21 mouse cellular contexts compared by ENCODE assay signal in the genomic region with DNA sequence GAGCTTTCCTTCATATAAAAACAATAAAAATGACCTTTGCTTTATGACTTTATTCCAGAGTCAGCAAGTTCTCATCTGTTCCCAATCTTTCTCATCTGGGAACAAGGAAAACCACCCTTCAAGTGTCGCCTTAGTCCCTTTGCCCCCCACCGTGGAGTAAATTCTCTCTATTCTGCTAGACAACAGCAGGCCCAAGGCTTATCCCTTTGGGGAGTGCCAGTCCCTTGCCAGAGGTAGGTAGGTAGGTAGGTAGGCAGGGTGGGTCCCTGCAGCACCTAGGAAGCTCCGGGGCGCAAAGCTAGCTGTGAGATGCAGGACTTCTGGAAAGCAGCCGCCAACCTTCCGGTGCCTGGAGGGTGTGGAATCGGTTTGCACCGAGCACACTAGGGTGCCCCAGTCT. TPM values are rescaled to one million over a fixed set of nuclear protein-coding genes. Genes with fewer than 3 reads are reported as not detected.
A peak's percentile ranks its signal among the peaks of the same experiment; 100 is the strongest.
DNase-seq lines count a peak whose midpoint lies in the region; ATAC-seq and TF ChIP-seq lines count a peak whose summit lies in the region.
"Had no signal": no experiment of that assay in that cellular context is flagged by ENCODE, and none has a peak within 500 bp of the region (broad histone marks: within the 10 kb centered on the region; RNA-seq: fewer than 3 reads in every experiment).

No protein-coding gene starts in this region.

- 1% methylated on average over 8 of the region's 8 CpGs for WGBS in heart, postnatal 0 days
- WGBS in heart, embryonic 12.5 days: 2% methylated on average over 8 of the region's 8 CpGs
- WGBS in embryonic facial prominence, embryonic 10.5 days: 2% methylated on average over 8 of the region's 8 CpGs
- 2% methylated on average over 8 of the region's 8 CpGs for WGBS in limb, embryonic 13.5 days
- WGBS in kidney, embryonic 14.5 days: 1% methylated on average over 8 of the region's 8 CpGs

- H3K4me1 ChIP-seq in heart, postnatal 0 days (ENCODE audit: control insufficient read depth, insufficient read depth): no peaks in the 10 kb centered on the region
- H3K4me1 ChIP-seq in heart, embryonic 12.5 days (replicated peaks): peaks cover 11% of the 10 kb centered on the region
- H3K4me1 ChIP-seq in E14TG2a.4 (replicated peaks; ENCODE audit: low read depth, low read length): peaks cover 61% of the 10 kb centered on the region
- H3K4me1 ChIP-seq in embryonic facial prominence, embryonic 10.5 days: peaks cover 36% of the 10 kb centered on the region
- peaks cover 45% of the 10 kb centered on the region for H3K4me1 ChIP-seq in limb, embryonic 13.5 days
- H3K4me1 ChIP-seq in kidney, embryonic 14.5 days (ENCODE audit: control insufficient read depth, insufficient read depth, low read length): no peaks in the 10 kb centered on the region; the same call in 1 of the 2 replicates
- H3K4me1 ChIP-seq: liver, embryonic 15.5 days had no signal

- no peaks in the 10 kb centered on the region for H3K36me3 ChIP-seq in heart, postnatal 0 days (replicated peaks; ENCODE audit: control insufficient read depth, insufficient read depth, low read length)
- H3K36me3 ChIP-seq in heart, embryonic 12.5 days: no peaks in the 10 kb centered on the region
- H3K36me3 ChIP-seq in E14TG2a.4 (ENCODE audit: insufficient read depth, low read length): no peaks in the 10 kb centered on the region
- no peaks in the 10 kb centered on the region for H3K36me3 ChIP-seq in embryonic facial prominence, embryonic 10.5 days (replicated peaks)
- no peaks in the 10 kb centered on the region for H3K36me3 ChIP-seq in limb, embryonic 13.5 days
- no peaks in the 10 kb centered on the region for H3K36me3 ChIP-seq in kidney, embryonic 14.5 days (ENCODE audit: control insufficient read depth, insufficient read depth, low read length)
- H3K36me3 ChIP-seq: liver, embryonic 15.5 days had no signal

- no peak overlapping the region for H3K4me2 ChIP-seq in heart, postnatal 0 days (ENCODE audit: low read depth, low read length)
- H3K4me2 ChIP-seq in heart, embryonic 12.5 days: no peak overlapping the region
- peak overlapping the region; percentile 31 for H3K4me2 ChIP-seq in limb, embryonic 13.5 days (replicated peaks)
- no peak overlapping the region for H3K4me2 ChIP-seq in kidney, embryonic 14.5 days (replicated peaks; ENCODE audit: low read depth, low read length)
- H3K4me2 ChIP-seq: liver, embryonic 15.5 days had no signal

- H3K27ac ChIP-seq in heart, postnatal 0 days (ENCODE audit: low read depth): no peak overlapping the region
- no peak overlapping the region for H3K27ac ChIP-seq in heart, embryonic 12.5 days (ENCODE audit: poor library complexity, severe bottlenecking)
- H3K27ac ChIP-seq in embryonic facial prominence, embryonic 10.5 days (replicated peaks): no peak overlapping the region
- H3K27ac ChIP-seq in limb, embryonic 13.5 days: no peak overlapping the region
- no peak overlapping the region for H3K27ac ChIP-seq in kidney, embryonic 14.5 days (ENCODE audit: low read depth, low read length)
- H3K27ac ChIP-seq: kidney, postnatal 0 days; liver, embryonic 15.5 days had no signal

- H3K9ac ChIP-seq in heart, postnatal 0 days (replicated peaks; ENCODE audit: low read depth, low read length): no peak overlapping the region
- H3K9ac ChIP-seq in heart, embryonic 12.5 days: no peak overlapping the region
- no peak overlapping the region for H3K9ac ChIP-seq in limb, embryonic 13.5 days
- H3K9ac ChIP-seq in kidney, embryonic 14.5 days (ENCODE audit: low read depth, low read length): no peak overlapping the region
- H3K9ac ChIP-seq: liver, embryonic 15.5 days had no signal

- H3K4me3 ChIP-seq in heart, postnatal 0 days (ENCODE audit: low read depth, low read length): 0 out of 2 replicates have a peak overlapping the region, but pooled peaks have one; percentile 5
- no peak overlapping the region for H3K4me3 ChIP-seq in heart, embryonic 12.5 days
- H3K4me3 ChIP-seq in E14TG2a.4 (replicated peaks; ENCODE audit: low read length): peak overlapping the region; percentile 68
- H3K4me3 ChIP-seq in embryonic facial prominence, embryonic 10.5 days: no peak overlapping the region
- peak overlapping the region; percentile 8; the same call in 1 of the 2 replicates for H3K4me3 ChIP-seq in limb, embryonic 13.5 days
- H3K4me3 ChIP-seq in kidney, embryonic 14.5 days (ENCODE audit: low read length): no peak overlapping the region; the same call in 1 of the 2 replicates
- H3K4me3 ChIP-seq: liver, embryonic 15.5 days had no signal

- TF ChIP-seq EP300 in heart, postnatal 0 days (IDR thresholded peaks at IDR 0.05; ENCODE audit: low read depth): no peak

- ATAC-seq in heart, postnatal 0 days (ENCODE audit: insufficient read depth, low read depth): no peak
- ATAC-seq in heart, embryonic 12.5 days (ENCODE audit: insufficient number of reproducible peaks, low FRiP score): no peak
- no peak for ATAC-seq in limb, embryonic 13.5 days (ENCODE audit: low FRiP score, low read depth)
- no peak for ATAC-seq in kidney, embryonic 14.5 days (ENCODE audit: low FRiP score, low TSS enrichment)
- ATAC-seq: inflammation-experienced regulatory T-cells, adult 6 months; lung, postnatal 0 days had no signal

- TF ChIP-seq CTCF in heart, postnatal 0 days (IDR thresholded peaks at IDR 0.05; ENCODE audit: low read depth): no peak
- no peak for TF ChIP-seq CTCF in E14TG2a.4 (conservative IDR thresholded peaks at IDR 0.05; ENCODE audit: low read length)

- no peak for DNase-seq in heart, postnatal 0 days (ENCODE audit: low spot score)
- DNase-seq in embryonic facial prominence, embryonic 10.5 days (ENCODE audit: low spot score): peak; percentile 42
- no peak for DNase-seq in right cerebral cortex, postnatal 25 days
- DNase-seq: cerebellum, adult 9-10 months; gastrocnemius, postnatal 10 days; left cerebral cortex, postnatal 4 days; spleen, adult 18-20 months; thymus, adult 18-20 months had no signal

- no peaks in the 10 kb centered on the region for H3K9me3 ChIP-seq in heart, postnatal 0 days (replicated peaks; ENCODE audit: control insufficient read depth, low read length)
- H3K9me3 ChIP-seq in heart, embryonic 12.5 days (replicated peaks): no peaks in the 10 kb centered on the region
- no peaks in the 10 kb centered on the region for H3K9me3 ChIP-seq in E14TG2a.4 (ENCODE audit: low read length)
- H3K9me3 ChIP-seq in embryonic facial prominence, embryonic 10.5 days: no peaks in the 10 kb centered on the region
- H3K9me3 ChIP-seq in limb, embryonic 13.5 days: no peaks in the 10 kb centered on the region
- H3K9me3 ChIP-seq in kidney, embryonic 14.5 days (ENCODE audit: control insufficient read depth, low read length): no peaks in the 10 kb centered on the region
- H3K9me3 ChIP-seq: liver, embryonic 15.5 days had no signal

- peaks cover 72% of the 10 kb centered on the region for H3K27me3 ChIP-seq in heart, postnatal 0 days (ENCODE audit: control insufficient read depth, insufficient read depth, low read length)
- H3K27me3 ChIP-seq in heart, embryonic 12.5 days (replicated peaks): peaks cover 86% of the 10 kb centered on the region
- H3K27me3 ChIP-seq in E14TG2a.4 (ENCODE audit: insufficient read depth, low read length): peaks cover 90% of the 10 kb centered on the region
- peaks cover 99% of the 10 kb centered on the region for H3K27me3 ChIP-seq in embryonic facial prominence, embryonic 10.5 days (replicated peaks; ENCODE audit: low read depth, poor library complexity, severe bottlenecking)
- H3K27me3 ChIP-seq in limb, embryonic 13.5 days: peaks cover 88% of the 10 kb centered on the region
- peaks cover 76% of the 10 kb centered on the region for H3K27me3 ChIP-seq in kidney, embryonic 14.5 days (ENCODE audit: control insufficient read depth, insufficient read depth, low read length)

RNA-seq across cellular contexts. Expression of a gene that starts 1.5 kb away (rescaled TPM):
- total RNA-seq in heart, postnatal 0 days (2014; rRNA removed; ENCODE audit: low replicate concordance): not detected in 2 replicates
- not detected in 2 replicates for polyA plus RNA-seq in heart, postnatal 0 days (2015; fragmentation: Nextera tagmentation; extraction: Ambion mirVana)
- polyA plus RNA-seq in heart, embryonic 12.5 days (2016; fragmentation: Nextera tagmentation; extraction: Ambion mirVana): not detected in 2 replicates
- polyA plus RNA-seq in embryonic facial prominence, embryonic 10.5 days (2016; fragmentation: Nextera tagmentation; extraction: Ambion mirVana): 0.36 and 0.64 TPM in 2 replicates
- not detected in 2 replicates for polyA plus RNA-seq in limb, embryonic 13.5 days (2015; fragmentation: Nextera tagmentation; extraction: Ambion mirVana)
- not detected in 2 replicates for polyA plus RNA-seq in kidney, embryonic 14.5 days (2014; fragmentation: Nextera tagmentation; extraction: Ambion mirVana)
- total RNA-seq: layer of hippocampus, adult 8-10 months; left cerebral cortex, adult 18-20 months; megakaryocyte-erythroid progenitor cell, adult 5-6 weeks had no signal
- polyA plus RNA-seq: C2C12; inflammation-experienced regulatory T-cells, adult 6 months; kidney, postnatal 0 days; liver, embryonic 15.5 days; lung, postnatal 0 days; stomach, embryonic 14.5 days had no signal

Comparison
In these comparisons a context has a peak if more than half of its experiments do, and no peak if none do; other contexts are left out.
1. H3K4me3 ChIP-seq: peak in heart, postnatal 0 days (single experiment), E14TG2a.4 (single experiment) and limb, embryonic 13.5 days (single experiment); none in heart, embryonic 12.5 days (single experiment), embryonic facial prominence, embryonic 10.5 days (single experiment) and kidney, embryonic 14.5 days (single experiment).